Mouse (Mus musculus) olfactory bulb, adult 2 months (tissue): ENCODE measurements around the gene Vps16.

Experiments
- CTCF ChIP-seq: fragments of 200-500 bp; IDR thresholded peaks from 2 replicates; pipeline ENCODE4 v1.5.1; 2012; ENCODE audit warnings: low read depth, mild to moderate bottlenecking, low read length, moderate library complexity; ENCODE audit not compliant: insufficient read depth
- POLR2A ChIP-seq: fragments of 200-500 bp; IDR thresholded peaks from 2 replicates; pipeline ENCODE4 v1.6.1; 2012; ENCODE audit warnings: mild to moderate bottlenecking, low read depth, low read length, moderate library complexity; ENCODE audit not compliant: insufficient read depth

DNA sequence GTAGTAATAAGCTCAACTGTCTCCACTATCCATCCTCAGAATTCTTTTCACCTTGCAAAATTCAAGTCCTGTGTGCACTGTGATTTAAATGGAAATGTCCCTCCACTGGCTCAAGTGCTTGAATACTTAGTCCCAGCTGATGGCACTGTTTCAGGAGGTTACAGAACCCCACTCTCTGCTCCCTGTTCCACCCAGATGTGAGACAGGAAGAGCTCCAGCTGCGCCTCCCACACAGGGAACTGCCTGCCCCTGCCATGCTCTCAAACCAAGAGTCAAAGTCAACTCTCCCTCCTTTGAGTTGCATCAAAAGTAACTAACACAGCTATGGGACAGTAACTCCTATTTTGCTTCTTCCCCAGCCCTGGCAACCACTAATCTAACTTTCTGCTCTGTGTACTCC, 37.9 kb upstream of the Vps16 start:
- TF ChIP-seq CTCF: no peak
- TF ChIP-seq POLR2A: no peak
